Comparison of ENCODE assay signal across 8 mouse cellular contexts in the genomic region with DNA sequence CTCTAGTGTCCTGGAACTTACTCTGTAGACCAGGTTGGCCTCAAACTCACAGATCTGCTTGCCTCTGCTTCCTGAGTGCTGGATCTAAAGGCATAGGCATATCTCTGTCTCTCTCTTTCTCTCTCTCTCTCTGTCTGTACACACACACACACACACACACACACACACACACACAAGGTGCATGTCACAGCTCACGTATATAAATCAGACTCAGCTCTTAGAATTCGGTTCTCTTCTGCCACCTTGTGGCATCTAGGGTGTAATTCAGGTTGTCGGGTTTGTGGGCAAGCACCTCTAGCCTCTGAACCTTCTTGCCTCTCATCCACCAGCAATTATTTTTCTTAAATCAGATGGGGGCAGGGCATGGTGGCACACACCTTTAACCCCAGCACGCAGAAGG. TPM values are rescaled to one million over a fixed set of nuclear protein-coding genes. Genes with fewer than 3 reads are reported as not detected.
DNase-seq lines count a peak whose midpoint lies in the region; ATAC-seq lines count a peak whose summit lies in the region.

No protein-coding gene starts in this region.

- peaks cover 6% of the 10 kb centered on the region for H3K4me1 ChIP-seq in heart, embryonic 15.5 days (replicated peaks)
- H3K4me1 ChIP-seq in liver, embryonic 16.5 days (ENCODE audit: control insufficient read depth, low read depth, low read length): peaks cover 2% of the 10 kb centered on the region; the same call in 1 of the 2 replicates

- H3K9me3 ChIP-seq in heart, embryonic 15.5 days (replicated peaks): no peaks in the 10 kb centered on the region
- H3K9me3 ChIP-seq in liver, embryonic 16.5 days (replicated peaks; ENCODE audit: control insufficient read depth, low read length): no peaks in the 10 kb centered on the region

- H3K27ac ChIP-seq in heart, embryonic 15.5 days: no peak overlapping the region
- H3K27ac ChIP-seq in liver, embryonic 16.5 days (ENCODE audit: low read length): no peak overlapping the region

- 3% methylated on average over 4 of the region's 4 CpGs for WGBS in heart, embryonic 15.5 days
- WGBS in liver, embryonic 16.5 days (ENCODE audit: insufficient replicate concordance): 2% methylated on average over 4 of the region's 4 CpGs

- no peak overlapping the region for H3K9ac ChIP-seq in heart, embryonic 15.5 days
- no peak overlapping the region for H3K9ac ChIP-seq in liver, embryonic 16.5 days (ENCODE audit: low read depth, low read length)

- H3K4me3 ChIP-seq in heart, embryonic 15.5 days: no peak overlapping the region
- no peak overlapping the region for H3K4me3 ChIP-seq in liver, embryonic 16.5 days (ENCODE audit: low read depth, low read length)

- 0 out of 2 replicates have a peak, but pooled peaks have one; percentile 21 for ATAC-seq in heart, embryonic 15.5 days (replicated peaks; ENCODE audit: insufficient number of reproducible peaks, insufficient read depth, low FRiP score, low read depth)
- 0 out of 2 replicates have a peak, but pooled peaks have one; percentile 21 for ATAC-seq in liver, embryonic 16.5 days (ENCODE audit: low read depth)

- DNase-seq in CD8-positive naive resting alpha-beta T cell, adult 2 months (ENCODE audit: low read depth in 2 of 2, low spot score in 2 of 2): peak; percentile 52 to 72
- peak; percentile 77 for DNase-seq in R1 (ENCODE audit: low read depth, low spot score)
- peak; percentile 85 for DNase-seq in embryo, embryonic 10.5 days (ENCODE audit: low spot score)
- peak; percentile 71 to 75 for DNase-seq in kidney, postnatal 25 days
- DNase-seq in retina, adult 2 months (ENCODE audit: low read depth, low spot score): peak; percentile 70
- DNase-seq in yolk sac, embryonic 10.5 days (ENCODE audit: low spot score): peak; percentile 63

- H3K27me3 ChIP-seq in heart, embryonic 15.5 days: no peaks in the 10 kb centered on the region
- no peaks in the 10 kb centered on the region for H3K27me3 ChIP-seq in liver, embryonic 16.5 days (ENCODE audit: control insufficient read depth, insufficient read depth, low read depth, low read length)

- H3K4me2 ChIP-seq in heart, embryonic 15.5 days: no peak overlapping the region
- H3K4me2 ChIP-seq in liver, embryonic 16.5 days (ENCODE audit: low read depth, low read length): no peak overlapping the region

- no peaks in the 10 kb centered on the region for H3K36me3 ChIP-seq in heart, embryonic 15.5 days
- no peaks in the 10 kb centered on the region for H3K36me3 ChIP-seq in liver, embryonic 16.5 days (ENCODE audit: control insufficient read depth, insufficient read depth)

RNA-seq across cellular contexts. Expression of a gene that starts 20.6 kb away (rescaled TPM):
- polyA plus RNA-seq in heart, embryonic 15.5 days (2015; fragmentation: Nextera tagmentation; extraction: Ambion mirVana): 0.30 and 0.48 TPM in 2 replicates
- 0.18 and 0.27 TPM in 2 replicates for polyA plus RNA-seq in liver, embryonic 16.5 days (2015; fragmentation: Nextera tagmentation; extraction: Ambion mirVana)

RNA-seq across cellular contexts. Expression of a gene that starts 21.4 kb away (rescaled TPM):
- 782 and 963 TPM in 2 replicates for polyA plus RNA-seq in heart, embryonic 15.5 days (2015; fragmentation: Nextera tagmentation; extraction: Ambion mirVana)
- 573 and 608 TPM in 2 replicates for polyA plus RNA-seq in liver, embryonic 16.5 days (2015; fragmentation: Nextera tagmentation; extraction: Ambion mirVana)

RNA-seq across cellular contexts. Expression of a gene that starts 27.7 kb away (rescaled TPM):
- polyA plus RNA-seq in heart, embryonic 15.5 days (2015; fragmentation: Nextera tagmentation; extraction: Ambion mirVana): 54.8 and 68.1 TPM in 2 replicates
- 78.3 and 89.5 TPM in 2 replicates for polyA plus RNA-seq in liver, embryonic 16.5 days (2015; fragmentation: Nextera tagmentation; extraction: Ambion mirVana)
